Mouse (Mus musculus): Measurements from ENCODE around the gene Plcb3. TPM values are rescaled to one million over a fixed set of nuclear protein-coding genes. Genes with fewer than 3 reads are reported as not detected.

Plcb3 gene
- polyA plus RNA-seq, 1 experiment from 2014 or later: 53.5 TPM

GRCm38 (mm10) chr19:6974211-6975205 lies 1.8 kb downstream of the Plcb3 start, which contains the start of gene Ppp1r14b:
TSS of gene Ppp1r14b (plus strand) at chr19:6974968.
- Histone ChIP-seq H3K9ac (peak within 1 kb of the TSS; percentile 63), H3K27me3 (no peaks in the 10 kb centered on the region), H3K9me3 (no peaks in the 10 kb centered on the region), H3K27ac (peak within 1 kb of the TSS; percentile 84), H3K4me1 (peaks cover 48% of the 10 kb centered on the region), H3K4me3 (peak within 1 kb of the TSS; percentile 66), H3K4me2 (peak within 1 kb of the TSS; percentile 86), H3K36me3 (peaks cover 19% of the 10 kb centered on the region; the same call in 1 of the 2 replicates)
- ATAC-seq (ENCODE audit: borderline replicate concordance, extremely low read depth, low FRiP score, low TSS enrichment): peak; percentile 47
- WGBS: 1% methylated on average over 68 of the region's 84 CpGs

- H3K9me3 ChIP-seq: no peaks in the 10 kb centered on the region
- peak overlapping the region; percentile 7; the same call in 1 of the 2 replicates for H3K9ac ChIP-seq
- H3K27ac ChIP-seq: peak overlapping the region; percentile 84; the same call in 1 of the 2 replicates
- peak overlapping the region; percentile 66 for H3K4me3 ChIP-seq
- ATAC-seq (ENCODE audit: borderline replicate concordance, extremely low read depth, low FRiP score, low TSS enrichment): no peak
- peaks cover 46% of the 10 kb centered on the region for H3K4me1 ChIP-seq
- WGBS: 28% methylated on average over 12 of the region's 12 CpGs
- peaks cover 19% of the 10 kb centered on the region; the same call in 1 of the 2 replicates for H3K36me3 ChIP-seq
- peak overlapping the region; percentile 86 for H3K4me2 ChIP-seq
- no peaks in the 10 kb centered on the region for H3K27me3 ChIP-seq
These were observed 2.6 kb downstream of the Plcb3 start for GRCm38 (mm10) chr19:6973581-6974190.

GRCm38 (mm10) chr19:6972247-6972917 lies 3.9 kb downstream of the Plcb3 start:
- no peak overlapping the region for H3K4me2 ChIP-seq
- no peaks in the 10 kb centered on the region for H3K27me3 ChIP-seq
- ATAC-seq (ENCODE audit: borderline replicate concordance, extremely low read depth, low FRiP score, low TSS enrichment): no peak
- WGBS: 74% methylated on average over 13 of the region's 13 CpGs
- peaks cover 48% of the 10 kb centered on the region for H3K4me1 ChIP-seq
- H3K27ac ChIP-seq: no peak overlapping the region
- H3K9ac ChIP-seq: no peak overlapping the region
- no peak overlapping the region for H3K4me3 ChIP-seq
- H3K36me3 ChIP-seq: 0 out of 2 replicates have a peak, but pooled peaks cover 8% of the 10 kb centered on the region
- H3K9me3 ChIP-seq: no peaks in the 10 kb centered on the region

- no peaks in the 10 kb centered on the region for H3K27me3 ChIP-seq
- WGBS: 27% methylated on average over 6 of the region's 6 CpGs
- peaks cover 42% of the 10 kb centered on the region for H3K4me1 ChIP-seq
- H3K9me3 ChIP-seq: no peaks in the 10 kb centered on the region
- no peak overlapping the region for H3K4me2 ChIP-seq
- no peak overlapping the region for H3K4me3 ChIP-seq
- H3K9ac ChIP-seq: no peak overlapping the region
- no peak for ATAC-seq (ENCODE audit: borderline replicate concordance, extremely low read depth, low FRiP score, low TSS enrichment)
- H3K27ac ChIP-seq: no peak overlapping the region
- H3K36me3 ChIP-seq: 0 out of 2 replicates have a peak, but pooled peaks cover 3% of the 10 kb centered on the region
These were observed 4.6 kb downstream of the Plcb3 start for GRCm38 (mm10) chr19:6971644-6972043.

DNA sequence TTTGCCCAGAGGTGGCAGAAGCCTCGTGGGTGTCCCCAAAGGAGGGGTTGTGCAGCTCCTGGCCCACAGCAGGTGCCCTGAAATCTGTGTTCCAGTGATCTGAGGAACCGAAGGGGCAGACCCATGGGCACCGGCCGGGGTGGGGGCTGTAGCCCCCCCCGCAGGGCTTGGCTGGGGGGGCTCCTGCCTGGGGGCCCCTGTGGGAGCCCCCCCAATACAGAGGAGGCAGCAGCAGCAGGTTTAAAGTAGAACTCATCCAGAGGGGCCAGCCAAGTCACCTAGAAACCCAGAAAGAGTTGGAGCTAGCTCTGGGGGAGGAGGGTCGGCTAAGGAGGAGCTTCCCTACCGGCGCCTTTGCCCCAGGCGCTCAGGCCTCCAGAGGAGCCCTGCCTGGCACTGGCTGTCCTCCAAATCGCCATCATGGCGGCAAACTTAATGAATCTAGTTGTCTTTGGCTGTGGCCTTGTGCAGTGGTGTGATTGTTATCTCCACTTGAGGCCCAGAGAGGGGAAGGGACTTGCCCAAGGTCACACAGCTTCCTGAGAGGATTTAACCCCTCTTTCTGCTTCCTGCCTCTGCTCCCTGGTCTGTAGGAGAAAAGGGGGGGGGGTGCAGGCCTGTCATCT lies 5.7 kb downstream of the Plcb3 start:
- H3K4me3 ChIP-seq: peak overlapping the region; percentile 71
- no peaks in the 10 kb centered on the region for H3K27me3 ChIP-seq
- WGBS: 34% methylated on average over 11 of the region's 11 CpGs
- H3K36me3 ChIP-seq: peaks cover 11% of the 10 kb centered on the region
- ATAC-seq (ENCODE audit: borderline replicate concordance, extremely low read depth, low FRiP score, low TSS enrichment): no peak
- H3K27ac ChIP-seq: peak overlapping the region; percentile 39; the same call in 1 of the 2 replicates
- peaks cover 33% of the 10 kb centered on the region for H3K4me1 ChIP-seq
- peak overlapping the region; percentile 77 for H3K4me2 ChIP-seq
- H3K9me3 ChIP-seq: no peaks in the 10 kb centered on the region
- no peak overlapping the region for H3K9ac ChIP-seq

GRCm38 (mm10) chr19:6969665-6970381 lies 6.4 kb downstream of the Plcb3 start:
- Histone ChIP-seq H3K27me3 (no peaks in the 10 kb centered on the region), H3K4me1 (peaks cover 33% of the 10 kb centered on the region), H3K36me3 (peaks cover 19% of the 10 kb centered on the region), H3K9me3 (no peaks in the 10 kb centered on the region), H3K4me2 (peak overlapping the region; percentile 77), H3K4me3 (peak overlapping the region; percentile 71), H3K27ac (peak overlapping the region; percentile 63), H3K9ac (peak overlapping the region; percentile 81)
- ATAC-seq (ENCODE audit: borderline replicate concordance, extremely low read depth, low FRiP score, low TSS enrichment): peak; percentile 65
- WGBS: 1% methylated on average over 54 of the region's 55 CpGs

GRCm38 (mm10) chr19:6969291-6969664 lies 7.0 kb downstream of the Plcb3 start:
- Histone ChIP-seq H3K27me3 (no peaks in the 10 kb centered on the region), H3K27ac (peak overlapping the region; percentile 63), H3K4me2 (peak overlapping the region; percentile 77), H3K4me3 (peak overlapping the region; percentile 71), H3K9me3 (no peaks in the 10 kb centered on the region), H3K4me1 (peaks cover 33% of the 10 kb centered on the region), H3K9ac (peak overlapping the region; percentile 81), H3K36me3 (peaks cover 24% of the 10 kb centered on the region)
- ATAC-seq (ENCODE audit: borderline replicate concordance, extremely low read depth, low FRiP score, low TSS enrichment): no peak
- under 1% methylated on average over 20 of the region's 20 CpGs for WGBS

- Histone ChIP-seq H3K4me1 (peaks cover 28% of the 10 kb centered on the region), H3K4me3 (peak overlapping the region; percentile 71), H3K27me3 (no peaks in the 10 kb centered on the region), H3K36me3 (peaks cover 28% of the 10 kb centered on the region), H3K9ac (peak overlapping the region; percentile 81), H3K4me2 (peak overlapping the region; percentile 77), H3K27ac (peak overlapping the region; percentile 63; the same call in 1 of the 2 replicates), H3K9me3 (no peaks in the 10 kb centered on the region)
- 5% methylated on average over 15 of the region's 15 CpGs for WGBS
- no peak for ATAC-seq (ENCODE audit: borderline replicate concordance, extremely low read depth, low FRiP score, low TSS enrichment)
These were observed 7.6 kb downstream of the Plcb3 start for GRCm38 (mm10) chr19:6968491-6969271.

- no peak for ATAC-seq (ENCODE audit: borderline replicate concordance, extremely low read depth, low FRiP score, low TSS enrichment)
- Histone ChIP-seq H3K4me3 (no peak overlapping the region), H3K9me3 (no peaks in the 10 kb centered on the region), H3K27ac (no peak overlapping the region), H3K36me3 (peaks cover 65% of the 10 kb centered on the region), H3K27me3 (no peaks in the 10 kb centered on the region), H3K4me2 (no peak overlapping the region), H3K9ac (no peak overlapping the region), H3K4me1 (peaks cover 23% of the 10 kb centered on the region)
- 88% methylated on average over 10 of the region's 10 CpGs for WGBS
These were observed 19.8 kb downstream of the Plcb3 start for GRCm38 (mm10) chr19:6956461-6956860.

- peaks cover 23% of the 10 kb centered on the region for H3K4me1 ChIP-seq
- peaks cover 61% of the 10 kb centered on the region for H3K36me3 ChIP-seq
- ATAC-seq (ENCODE audit: borderline replicate concordance, extremely low read depth, low FRiP score, low TSS enrichment): no peak
- no peak overlapping the region for H3K4me3 ChIP-seq
- no peak overlapping the region for H3K27ac ChIP-seq
- no peaks in the 10 kb centered on the region for H3K27me3 ChIP-seq
- no peak overlapping the region for H3K4me2 ChIP-seq
- no peak overlapping the region for H3K9ac ChIP-seq
- no peaks in the 10 kb centered on the region for H3K9me3 ChIP-seq
- 77% methylated on average over 7 of the region's 7 CpGs for WGBS
These were observed 20.8 kb downstream of the Plcb3 start for GRCm38 (mm10) chr19:6955424-6955823.
